In genomic region chr4:136956751-136957446, GRCm38 (mm10) we compare ENCODE assay signal across 8 mouse cellular contexts. TPM values are rescaled to one million over a fixed set of nuclear protein-coding genes. Genes with fewer than 3 reads are reported as not detected.
DNase-seq lines count a peak whose midpoint lies in the region; ATAC-seq lines count a peak whose summit lies in the region.

Gene Epha8 (minus strand): TSS chr4:136956816.

- peaks cover 26% of the 10 kb centered on the region for H3K4me1 ChIP-seq in lung, embryonic 15.5 days
- peaks cover 66% of the 10 kb centered on the region for H3K4me1 ChIP-seq in midbrain, embryonic 10.5 days

- H3K36me3 ChIP-seq in lung, embryonic 15.5 days, result no peaks in the 10 kb centered on the region
- H3K36me3 ChIP-seq in midbrain, embryonic 10.5 days, result no peaks in the 10 kb centered on the region

- no peak within 1 kb of the TSS for H3K9ac ChIP-seq in lung, embryonic 15.5 days

- WGBS in lung, embryonic 15.5 days, result 2% methylated on average over 23 of the region's 75 CpGs
- 8% methylated on average over 75 of the region's 75 CpGs for WGBS in midbrain, embryonic 10.5 days

- H3K4me2 ChIP-seq in lung, embryonic 15.5 days, result peak within 1 kb of the TSS; percentile 81

- DNase-seq in adrenal gland, adult 2 months, result peak; percentile 21
- DNase-seq in adrenal gland, postnatal 4 days (ENCODE audit: low spot score in 2 of 2), result no peak
- no peak for DNase-seq in lung, postnatal 14 days
- no peak for DNase-seq in midbrain, embryonic 10.5 days (ENCODE audit: low spot score)
- no peak for DNase-seq in frontal cortex, postnatal 14 days (ENCODE audit: low spot score in 2 of 2)
- DNase-seq in heart, postnatal 4 days, result no peak

- H3K9me3 ChIP-seq in lung, embryonic 15.5 days, result no peaks in the 10 kb centered on the region
- no peaks in the 10 kb centered on the region for H3K9me3 ChIP-seq in midbrain, embryonic 10.5 days (replicated peaks)

- ATAC-seq in lung, embryonic 15.5 days (ENCODE audit: borderline replicate concordance, extremely low read depth, low FRiP score, low TSS enrichment), result peak; percentile 29; the same call in 1 of the 2 replicates
- peak; percentile 27 for ATAC-seq in granulocyte monocyte progenitor cell, adult 5-6 weeks (replicated peaks; ENCODE audit: poor library complexity, severe bottlenecking)

- no peak within 1 kb of the TSS for H3K27ac ChIP-seq in lung, embryonic 15.5 days
- peak within 1 kb of the TSS; percentile 77 for H3K27ac ChIP-seq in midbrain, embryonic 10.5 days (replicated peaks)

- H3K4me3 ChIP-seq in lung, embryonic 15.5 days, result peak within 1 kb of the TSS; percentile 37
- peak within 1 kb of the TSS; percentile 55 for H3K4me3 ChIP-seq in midbrain, embryonic 10.5 days

- peaks cover 93% of the 10 kb centered on the region for H3K27me3 ChIP-seq in lung, embryonic 15.5 days
- H3K27me3 ChIP-seq in midbrain, embryonic 10.5 days (ENCODE audit: low read depth, poor library complexity, severe bottlenecking), result peaks cover 100% of the 10 kb centered on the region

RNA-seq across cellular contexts. Expression of gene Epha8, which starts in this region (rescaled TPM):
- under 1 TPM; 0.12 to 0.55 TPM for total RNA-seq in adrenal gland, adult 2 months (2021)
- 0.48 and 0.49 TPM in 2 replicates for polyA plus RNA-seq in adrenal gland, adult 2 months (2012; rRNA removed)
- under 1 TPM; 0.59 to 0.62 TPM for total RNA-seq in adrenal gland, postnatal 4 days (2021)
- 0.06 and 0.34 TPM in 2 replicates for polyA plus RNA-seq in lung, embryonic 15.5 days (2015; fragmentation: Nextera tagmentation; extraction: Ambion mirVana)
- not detected in 2 replicates for total RNA-seq in granulocyte monocyte progenitor cell, adult 5-6 weeks (2014; fragmentation: Nextera tagmentation)
- total RNA-seq in granulocyte monocyte progenitor cell, adult 5-6 weeks (2017), result not detected in 2 replicates
- 3.9 and 6.9 TPM in 2 replicates for polyA plus RNA-seq in midbrain, embryonic 10.5 days (2016; fragmentation: Nextera tagmentation; extraction: Ambion mirVana)
- not detected for total RNA-seq in heart, postnatal 4 days (2021)

Comparison
In these comparisons a context has a peak if more than half of its experiments do, and no peak if none do; other contexts are left out.
1. Peak in DNase-seq in adrenal gland, adult 2 months; RNA of the gene not detected or under 1 TPM.
2. Peak in ATAC-seq, H3K4me3 ChIP-seq and H3K4me2 ChIP-seq in lung, embryonic 15.5 days; RNA of the gene not detected or under 1 TPM.
3. Peak in ATAC-seq in granulocyte monocyte progenitor cell, adult 5-6 weeks; RNA of the gene not detected or under 1 TPM.